Mouse (Mus musculus) cortical plate, adult 2 months (tissue): Measurements from ENCODE around the gene Ern2.

Experiments used
- CTCF ChIP-seq: fragments of 200-500 bp; IDR thresholded peaks from 2 replicates; pipeline ENCODE4 v1.5.1; 2011; ENCODE audit warnings: mild to moderate bottlenecking, control low read depth, low read length; ENCODE audit not compliant: insufficient read depth; ENCODE audit errors: extremely low read depth
- POLR2A ChIP-seq: fragments of 200-500 bp; IDR thresholded peaks from 2 replicates; pipeline ENCODE4 v1.6.1; 2011; ENCODE audit warnings: mild to moderate bottlenecking, low read length, control low read depth; ENCODE audit not compliant: insufficient read depth; ENCODE audit errors: extremely low read depth

DNA sequence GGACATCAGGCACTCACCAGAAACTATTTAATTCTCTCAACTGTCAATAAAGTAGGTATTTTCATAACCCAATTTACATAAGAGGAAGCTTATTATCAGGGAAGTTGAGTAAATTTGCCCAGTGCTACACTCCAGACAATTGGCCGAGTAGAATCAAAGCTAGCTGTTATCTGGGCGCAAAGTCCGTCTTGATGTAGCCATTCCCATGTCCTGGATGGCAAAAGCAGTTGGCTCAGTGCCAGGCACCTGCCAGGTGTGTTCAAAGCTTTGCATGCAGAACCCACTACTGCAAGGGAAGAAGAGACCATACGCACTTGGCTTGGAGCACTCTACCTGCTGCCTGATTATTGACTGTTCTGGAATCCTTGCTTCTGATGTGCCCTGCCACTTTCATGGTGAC is 33.5 kb downstream of the Ern2 start:
- no peak for TF ChIP-seq POLR2A
- no peak for TF ChIP-seq CTCF
